In genomic region chr4:129455265-129455664, GRCm38 (mm10) we compare ENCODE assay signal across 8 mouse cellular contexts. TPM values are rescaled to one million over a fixed set of nuclear protein-coding genes. Genes with fewer than 3 reads are reported as not detected.
DNase-seq lines count a peak whose midpoint lies in the region; ATAC-seq lines count a peak whose summit lies in the region.

No protein-coding gene starts in this region.

- peak; percentile 81; the same call in 1 of the 2 replicates for ATAC-seq in hindbrain, embryonic 15.5 days (ENCODE audit: low FRiP score, low read depth)

- H3K4me3 ChIP-seq in hindbrain, embryonic 15.5 days, result no peak overlapping the region

- no peak overlapping the region for H3K27ac ChIP-seq in hindbrain, embryonic 15.5 days (replicated peaks)

- DNase-seq in T-cell, adult 2 months (ENCODE audit: low spot score), result peak; percentile 62
- peak; percentile 80 for DNase-seq in cerebellum, adult 9-11 months
- DNase-seq in frontal cortex, postnatal 25 days (ENCODE audit: low spot score in 2 of 2), result peak; percentile 27 to 58
- DNase-seq in layer of hippocampus, postnatal 25 days (ENCODE audit: extremely low spot score in 1 of 2, low spot score in 1 of 2), result peak; percentile 24 to 36
- peak; percentile 76 for DNase-seq in lung, postnatal 14 days
- peak; percentile 75 for DNase-seq in retina, adult 2 months (ENCODE audit: low read depth, low spot score)
- peak; percentile 66 for DNase-seq in yolk sac, embryonic 10.5 days (ENCODE audit: low spot score)

- H3K36me3 ChIP-seq in hindbrain, embryonic 15.5 days, result no peaks in the 10 kb centered on the region

- H3K27me3 ChIP-seq in hindbrain, embryonic 15.5 days, result no peaks in the 10 kb centered on the region

- under 1% methylated on average over 5 of the region's 5 CpGs for WGBS in hindbrain, embryonic 15.5 days

- H3K9ac ChIP-seq in hindbrain, embryonic 15.5 days, result no peak overlapping the region

- H3K4me1 ChIP-seq in hindbrain, embryonic 15.5 days (replicated peaks), result peaks cover 3% of the 10 kb centered on the region; the same call in 1 of the 2 replicates

- H3K9me3 ChIP-seq in hindbrain, embryonic 15.5 days, result no peaks in the 10 kb centered on the region

- H3K4me2 ChIP-seq in hindbrain, embryonic 15.5 days, result no peak overlapping the region

RNA-seq across cellular contexts. Expression of gene Bsdc1, which starts 6.1 kb away (rescaled TPM):
- 35.3 and 37.4 TPM in 2 replicates for polyA plus RNA-seq in hindbrain, embryonic 15.5 days (2015; fragmentation: Nextera tagmentation; extraction: Ambion mirVana)
- 10 to 100 TPM; 55.4 to 57.7 TPM for total RNA-seq in layer of hippocampus, postnatal 25 days (2021)

RNA-seq across cellular contexts. Expression of gene Zbtb8b, which starts 14.6 kb away (rescaled TPM):
- polyA plus RNA-seq in hindbrain, embryonic 15.5 days (2015; fragmentation: Nextera tagmentation; extraction: Ambion mirVana), result 15.7 and 17.1 TPM in 2 replicates
- total RNA-seq in layer of hippocampus, postnatal 25 days (2021), result 1 to 10 TPM; 4.2 to 4.6 TPM

RNA-seq across cellular contexts. Expression of gene Tssk3, which starts 35.6 kb away (rescaled TPM):
- 0.53 and 0.73 TPM in 2 replicates for polyA plus RNA-seq in hindbrain, embryonic 15.5 days (2015; fragmentation: Nextera tagmentation; extraction: Ambion mirVana)
- not detected for total RNA-seq in layer of hippocampus, postnatal 25 days (2021)

RNA-seq across cellular contexts. Expression of gene Fam229a, which starts 35.7 kb away (rescaled TPM):
- polyA plus RNA-seq in hindbrain, embryonic 15.5 days (2015; fragmentation: Nextera tagmentation; extraction: Ambion mirVana), result 0.39 and 0.87 TPM in 2 replicates
- not detected for total RNA-seq in layer of hippocampus, postnatal 25 days (2021)

RNA-seq across cellular contexts. Expression of gene Marcksl1, which starts 58.1 kb away (rescaled TPM):
- 1,671 and 1,849 TPM in 2 replicates for polyA plus RNA-seq in hindbrain, embryonic 15.5 days (2015; fragmentation: Nextera tagmentation; extraction: Ambion mirVana)
- 100 to 1,000 TPM; 170 to 171 TPM for total RNA-seq in layer of hippocampus, postnatal 25 days (2021)

Comparison
In these comparisons a context has a peak if more than half of its experiments do, and no peak if none do; other contexts are left out.
1. DNase-seq: peak in every context shown above with its lines; median percentile 80 in cerebellum, adult 9-11 months; 76 in lung, postnatal 14 days; 75 in retina, adult 2 months; 66 in yolk sac, embryonic 10.5 days; 62 in T-cell, adult 2 months; 42 in frontal cortex, postnatal 25 days; 30 in layer of hippocampus, postnatal 25 days.